ENCODE assay signal across 19 mouse cellular contexts in genomic region chr19:24536280-24536679, GRCm38 (mm10).
"Had no signal": no experiment of that assay in that cellular context is flagged by ENCODE, and none has a peak within 500 bp of the region (broad histone marks: within the 10 kb centered on the region; RNA-seq: fewer than 3 reads in every experiment).

No protein-coding gene starts in this region.

- DNase-seq: lung, adult 18-20 months; lung, postnatal 14 days; lung, postnatal 4 days; midbrain, embryonic 14.5 days; retina, postnatal 1 day; right cerebral cortex, adult 18-20 months; right cerebral cortex, postnatal 25 days; right cerebral cortex, postnatal 4 days; spleen, adult 18-20 months; thymus, adult 18-20 months; thymus, postnatal 14 days; thymus, postnatal 36 days had no signal

- H3K4me1 ChIP-seq: midbrain, embryonic 10.5 days; midbrain, embryonic 12.5 days; neural tube, embryonic 13.5 days; neural tube, embryonic 15.5 days had no signal

- H3K36me3 ChIP-seq: midbrain, embryonic 10.5 days; midbrain, embryonic 12.5 days; neural tube, embryonic 13.5 days; neural tube, embryonic 15.5 days had no signal

- ATAC-seq: midbrain, embryonic 16.5 days had no signal

- H3K4me3 ChIP-seq: midbrain, embryonic 10.5 days; midbrain, embryonic 12.5 days; myocyte; neural tube, embryonic 13.5 days; neural tube, embryonic 15.5 days had no signal

- H3K9ac ChIP-seq: lung, embryonic 14.5 days; midbrain, embryonic 12.5 days; neural tube, embryonic 13.5 days; neural tube, embryonic 15.5 days had no signal

- H3K27me3 ChIP-seq: midbrain, embryonic 12.5 days; neural tube, embryonic 13.5 days; neural tube, embryonic 15.5 days had no signal

- H3K9me3 ChIP-seq: midbrain, embryonic 10.5 days; midbrain, embryonic 12.5 days; neural tube, embryonic 13.5 days; neural tube, embryonic 15.5 days had no signal

- H3K4me2 ChIP-seq: lung, embryonic 14.5 days; midbrain, embryonic 12.5 days; neural tube, embryonic 13.5 days; neural tube, embryonic 15.5 days had no signal

- H3K27ac ChIP-seq: midbrain, embryonic 10.5 days; midbrain, embryonic 12.5 days; neural tube, embryonic 13.5 days; neural tube, embryonic 15.5 days had no signal
